Mouse (Mus musculus) liver, adult 2 months (tissue): ENCODE measurements around the gene Ccp110.

Experiments
- CTCF ChIP-seq: fragments of 200-500 bp; IDR thresholded peaks from 2 replicates; pipeline ENCODE4 v1.5.1; 2011; ENCODE audit warnings: low read depth, low read length, control low read depth
- POLR2A ChIP-seq: fragments of 200-500 bp; IDR thresholded peaks from 2 replicates; pipeline ENCODE4 v1.6.1; 2011; ENCODE audit warnings: low read length, control low read depth; ENCODE audit not compliant: insufficient read depth; ENCODE audit errors: extremely low read depth

DNA sequence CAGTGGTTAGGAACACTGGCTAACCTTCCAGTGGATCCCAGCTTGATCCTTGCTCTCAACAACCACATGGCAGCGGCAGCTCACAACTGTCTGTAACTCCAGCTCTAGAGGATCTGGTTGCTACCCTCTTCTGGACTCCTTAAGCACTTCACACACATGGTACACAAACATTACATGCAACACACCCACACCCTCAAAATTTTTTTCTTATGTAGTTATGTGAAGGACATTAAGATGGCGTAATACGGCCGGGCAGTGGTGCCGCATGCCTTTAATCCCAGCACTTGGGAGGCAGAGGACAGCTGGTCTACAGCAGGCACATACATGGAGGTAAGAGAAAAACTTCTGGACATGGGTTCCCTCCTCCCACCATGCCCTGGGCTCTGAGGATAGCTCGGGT, 16.2 kb upstream of the Ccp110 start:
- TF ChIP-seq CTCF: no peak
- TF ChIP-seq POLR2A: no peak
